Mouse (Mus musculus) cortical plate, adult 2 months (tissue): ENCODE data around the gene Frmd4a.

ENCODE experiments used
- CTCF ChIP-seq: fragments of 200-500 bp; IDR thresholded peaks from 2 replicates; pipeline ENCODE4 v1.5.1; 2011; ENCODE audit warnings: mild to moderate bottlenecking, control low read depth, low read length; ENCODE audit not compliant: insufficient read depth; ENCODE audit errors: extremely low read depth
- POLR2A ChIP-seq: fragments of 200-500 bp; IDR thresholded peaks from 2 replicates; pipeline ENCODE4 v1.6.1; 2011; ENCODE audit warnings: mild to moderate bottlenecking, low read length, control low read depth; ENCODE audit not compliant: insufficient read depth; ENCODE audit errors: extremely low read depth

- TF ChIP-seq CTCF (no peak), POLR2A (no peak)
These were observed 555.9 kb downstream of the Frmd4a start for GRCm38 (mm10) chr2:4573386-4573785.
